Mouse (Mus musculus) neural tube, embryonic 14.5 days (tissue): Measurements from ENCODE around the gene Palld. TPM values are rescaled to one million over a fixed set of nuclear protein-coding genes. Genes with fewer than 3 reads are reported as not detected.

ENCODE experiments used
- ATAC-seq: fragments of 200-750 bp; cut with Nextera tagmentation; 2 replicates; pipeline ENCODE4 v1.8.0; 2017; ENCODE audit warnings: low read depth, mild to moderate bottlenecking, moderate TSS enrichment, moderate library complexity
- H3K27ac ChIP-seq: fragments of 300-500 bp; sonication (generic); 2 replicates; pipeline ENCODE4 v1.5.1; 2014; ENCODE audit warnings: low read depth, mild to moderate bottlenecking, control low read depth, low read length, moderate library complexity, mixed read lengths
- H3K27me3 ChIP-seq: fragments of 300-500 bp; sonication (generic); 2 replicates; pipeline ENCODE4 v1.6.1; 2014; ENCODE audit warnings: low read length; ENCODE audit not compliant: control insufficient read depth, insufficient read depth
- H3K36me3 ChIP-seq: fragments of 300-500 bp; sonication (generic); 2 replicates; pipeline ENCODE4 v1.6.1; 2014; ENCODE audit warnings: low read length, mixed read lengths; ENCODE audit not compliant: control insufficient read depth, insufficient read depth
- H3K4me1 ChIP-seq: fragments of 300-500 bp; sonication (generic); 2 replicates; pipeline ENCODE4 v1.6.1; 2014; ENCODE audit warnings: low read length; ENCODE audit not compliant: control insufficient read depth, insufficient read depth
- H3K4me2 ChIP-seq: fragments of 300-500 bp; sonication (generic); 2 replicates; pipeline ENCODE4 v1.6.1; 2014; ENCODE audit warnings: mild to moderate bottlenecking, low read depth, low read length, control low read depth
- H3K4me3 ChIP-seq: fragments of 300-500 bp; sonication (generic); 2 replicates; pipeline ENCODE4 v1.5.1; 2014; ENCODE audit warnings: low read depth, low read length, control low read depth, mixed read lengths
- H3K9ac ChIP-seq: fragments of 300-500 bp; sonication (generic); replicated peaks from 2 replicates; pipeline ENCODE4 v1.6.1; 2014; ENCODE audit warnings: low read depth, mild to moderate bottlenecking, control low read depth, low read length, mixed read lengths
- H3K9me3 ChIP-seq: fragments of 300-500 bp; sonication (generic); 2 replicates; pipeline ENCODE4 v1.6.1; 2016; ENCODE audit warnings: low read length; ENCODE audit not compliant: control insufficient read depth
- WGBS: fragments of 180-500 bp; shearing (Covaris S2); extraction: QIAGEN DNeasy Blood & Tissue Kit; methylation state at CpG from one replicate; pipeline ENCODE4 v1.1.7; 2014; 5-methylcytosine and 5-hydroxymethylcytosine counted together
- polyA plus RNA-seq: library from polyadenylated mRNA; unstranded; fragments of >200 nt; fragmentation: Nextera tagmentation; extraction: Ambion mirVana; gene quantifications from 2 replicates; pipeline ENCODE4 v1.2.1, GENCODE M21; 2014

Palld gene
- polyA plus RNA-seq, 1 experiment from 2014 or later = 11.1 TPM

- H3K27ac ChIP-seq = no peak overlapping the region
- H3K4me2 ChIP-seq = no peak overlapping the region
- H3K9ac ChIP-seq = no peak overlapping the region
- no peaks in the 10 kb centered on the region for H3K9me3 ChIP-seq
- H3K4me1 ChIP-seq = no peaks in the 10 kb centered on the region
- ATAC-seq = no peak
- WGBS = 86% methylated on average over 6 of the region's 6 CpGs
- H3K27me3 ChIP-seq = no peaks in the 10 kb centered on the region
- H3K36me3 ChIP-seq = no peaks in the 10 kb centered on the region
- no peak overlapping the region for H3K4me3 ChIP-seq
These were observed 250.5 kb downstream of the Palld start for GRCm38 (mm10) chr8:61651955-61652354.

- Histone ChIP-seq H3K27me3 (no peaks in the 10 kb centered on the region), H3K4me3 (no peak overlapping the region), H3K27ac (no peak overlapping the region), H3K36me3 (no peaks in the 10 kb centered on the region), H3K4me1 (no peaks in the 10 kb centered on the region), H3K9ac (no peak overlapping the region), H3K4me2 (no peak overlapping the region), H3K9me3 (no peaks in the 10 kb centered on the region)
- no peak for ATAC-seq
- 83% methylated on average over 8 of the region's 8 CpGs for WGBS
These were observed 256.2 kb downstream of the Palld start for GRCm38 (mm10) chr8:61646195-61646835.

- Histone ChIP-seq H3K9ac (no peak overlapping the region), H3K36me3 (no peaks in the 10 kb centered on the region), H3K27me3 (no peaks in the 10 kb centered on the region), H3K4me3 (no peak overlapping the region), H3K27ac (no peak overlapping the region), H3K9me3 (no peaks in the 10 kb centered on the region), H3K4me1 (no peaks in the 10 kb centered on the region), H3K4me2 (no peak overlapping the region)
- 87% methylated on average over 6 of the region's 6 CpGs for WGBS
- ATAC-seq = no peak
These were observed 256.8 kb downstream of the Palld start for GRCm38 (mm10) chr8:61645642-61646041.

- Histone ChIP-seq H3K4me1 (no peaks in the 10 kb centered on the region), H3K27ac (no peak overlapping the region), H3K9me3 (no peaks in the 10 kb centered on the region), H3K27me3 (no peaks in the 10 kb centered on the region), H3K36me3 (no peaks in the 10 kb centered on the region), H3K4me3 (no peak overlapping the region), H3K4me2 (no peak overlapping the region), H3K9ac (no peak overlapping the region)
- ATAC-seq = no peak
- WGBS = 88% methylated on average over 3 of the region's 3 CpGs
These were observed 259.3 kb downstream of the Palld start for GRCm38 (mm10) chr8:61643215-61643614.

- H3K9me3 ChIP-seq = no peaks in the 10 kb centered on the region
- H3K36me3 ChIP-seq = no peaks in the 10 kb centered on the region
- H3K4me3 ChIP-seq = no peak overlapping the region
- H3K27me3 ChIP-seq = no peaks in the 10 kb centered on the region
- no peak overlapping the region for H3K27ac ChIP-seq
- no peak overlapping the region for H3K4me2 ChIP-seq
- no peak for ATAC-seq
- H3K4me1 ChIP-seq = no peaks in the 10 kb centered on the region
- WGBS = 87% methylated on average over 4 of the region's 4 CpGs
- H3K9ac ChIP-seq = no peak overlapping the region
These were observed 260.1 kb downstream of the Palld start for GRCm38 (mm10) chr8:61642358-61642847.

GRCm38 (mm10) chr8:61639596-61639995 lies 262.9 kb downstream of the Palld start:
- H3K9me3 ChIP-seq = no peaks in the 10 kb centered on the region
- no peak overlapping the region for H3K27ac ChIP-seq
- ATAC-seq = 0 out of 2 replicates have a peak, but pooled peaks have one; percentile 38
- H3K4me3 ChIP-seq = no peak overlapping the region
- H3K4me1 ChIP-seq = no peaks in the 10 kb centered on the region
- 82% methylated on average over 2 of the region's 2 CpGs for WGBS
- H3K36me3 ChIP-seq = no peaks in the 10 kb centered on the region
- H3K9ac ChIP-seq = no peak overlapping the region
- no peaks in the 10 kb centered on the region for H3K27me3 ChIP-seq
- no peak overlapping the region for H3K4me2 ChIP-seq

- H3K4me1 ChIP-seq = no peaks in the 10 kb centered on the region
- H3K4me3 ChIP-seq = no peak overlapping the region
- WGBS = 47% methylated on average over 3 of the region's 3 CpGs
These were observed 263.5 kb downstream of the Palld start for GRCm38 (mm10) chr8:61639008-61639407.

GRCm38 (mm10) chr8:61637736-61638135 lies 264.8 kb downstream of the Palld start:
- Histone ChIP-seq H3K4me2 (no peak overlapping the region), H3K4me3 (no peak overlapping the region), H3K4me1 (no peaks in the 10 kb centered on the region), H3K27me3 (no peaks in the 10 kb centered on the region), H3K27ac (no peak overlapping the region), H3K9ac (no peak overlapping the region), H3K9me3 (no peaks in the 10 kb centered on the region), H3K36me3 (no peaks in the 10 kb centered on the region)
- WGBS = 93% methylated on average over 4 of the region's 4 CpGs
- no peak for ATAC-seq

More at GRCm38 (mm10) chr8:61639008-61639407, 263.5 kb downstream of the Palld start:
- H3K27ac ChIP-seq = no peak overlapping the region
- H3K27me3 ChIP-seq = no peaks in the 10 kb centered on the region
- no peaks in the 10 kb centered on the region for H3K9me3 ChIP-seq
- no peak for ATAC-seq
- no peak overlapping the region for H3K4me2 ChIP-seq
- H3K36me3 ChIP-seq = no peaks in the 10 kb centered on the region
- H3K9ac ChIP-seq = no peak overlapping the region

GRCm38 (mm10) chr8:61634811-61635210 lies 267.7 kb downstream of the Palld start:
- H3K4me1 ChIP-seq = no peaks in the 10 kb centered on the region
- H3K4me3 ChIP-seq = no peak overlapping the region
- 80% methylated on average over 1 of the region's 1 CpGs for WGBS
- H3K9me3 ChIP-seq = no peaks in the 10 kb centered on the region
- no peak overlapping the region for H3K4me2 ChIP-seq
- no peak overlapping the region for H3K9ac ChIP-seq
- H3K27me3 ChIP-seq = no peaks in the 10 kb centered on the region
- no peaks in the 10 kb centered on the region for H3K36me3 ChIP-seq
- no peak for ATAC-seq
- H3K27ac ChIP-seq = no peak overlapping the region
